Mouse (Mus musculus): Measurements from ENCODE around the gene Colec11.

Colec11 gene

DNA sequence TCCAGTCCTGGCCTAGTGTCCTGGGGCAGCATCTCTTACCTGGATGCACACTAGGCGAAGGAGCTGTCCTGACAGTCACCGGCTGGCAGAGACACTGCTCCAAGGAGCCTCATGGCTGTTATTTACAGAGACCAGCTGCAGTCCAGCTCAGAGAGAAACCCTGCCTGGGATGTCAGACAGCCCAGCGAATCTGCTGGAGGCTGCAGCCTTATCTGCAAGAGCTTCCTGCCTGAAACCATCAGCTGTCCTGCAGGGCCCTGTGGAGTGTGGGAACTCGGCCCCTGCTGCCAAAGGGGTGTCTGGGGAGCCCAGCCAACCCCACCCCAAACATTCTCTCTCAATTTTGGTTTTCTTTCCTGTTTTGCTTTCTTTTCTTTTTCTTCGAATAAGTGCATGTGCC lies at the start of gene Colec11:
TSS of gene Colec11 (minus strand) at position 183 of the 400 bp plus-strand sequence.
- no peak for DNase-seq (ENCODE audit: low read depth)

DNA sequence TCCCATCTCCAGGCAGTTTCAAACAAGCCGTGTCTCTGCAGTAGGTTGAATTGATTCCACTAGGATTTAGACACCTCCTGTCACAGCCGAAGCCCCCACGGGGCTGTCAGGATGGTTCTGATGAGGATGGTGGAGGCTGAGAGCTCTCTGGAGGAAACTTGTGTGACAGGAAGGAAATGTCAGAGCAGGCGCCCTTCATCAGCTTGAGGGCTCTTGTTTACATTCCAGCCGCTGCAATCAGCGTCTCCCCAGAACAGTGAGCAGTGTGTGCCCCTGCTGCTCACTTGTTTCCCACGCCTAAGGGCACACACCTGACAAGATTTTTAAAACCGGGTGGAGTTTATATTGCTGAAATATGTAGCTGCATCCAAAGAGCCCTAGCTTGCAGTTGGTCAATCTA lies 44.1 kb upstream of the Colec11 start:
- no peak for DNase-seq (ENCODE audit: low read depth)

DNA sequence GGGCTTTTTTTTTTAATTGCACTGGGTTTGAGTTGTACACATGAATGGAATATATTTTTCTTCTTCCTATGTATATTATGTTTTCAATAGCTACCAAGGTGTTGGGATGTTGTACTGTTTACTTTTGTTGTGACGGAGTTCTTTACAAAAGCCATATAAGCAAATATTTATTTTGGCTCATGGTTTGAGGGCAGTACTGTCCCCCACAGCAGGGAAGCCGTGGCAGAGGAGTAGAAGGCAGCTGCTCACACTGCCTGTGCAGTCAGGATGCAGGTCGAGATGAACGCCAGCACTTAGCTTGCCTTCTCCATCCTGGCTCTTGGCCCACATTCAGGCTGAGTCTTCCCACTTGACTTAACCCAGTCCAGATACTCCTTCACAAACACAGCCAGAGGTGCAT lies 43.6 kb upstream of the Colec11 start:
- no peak for DNase-seq (ENCODE audit: low read depth)

DNA sequence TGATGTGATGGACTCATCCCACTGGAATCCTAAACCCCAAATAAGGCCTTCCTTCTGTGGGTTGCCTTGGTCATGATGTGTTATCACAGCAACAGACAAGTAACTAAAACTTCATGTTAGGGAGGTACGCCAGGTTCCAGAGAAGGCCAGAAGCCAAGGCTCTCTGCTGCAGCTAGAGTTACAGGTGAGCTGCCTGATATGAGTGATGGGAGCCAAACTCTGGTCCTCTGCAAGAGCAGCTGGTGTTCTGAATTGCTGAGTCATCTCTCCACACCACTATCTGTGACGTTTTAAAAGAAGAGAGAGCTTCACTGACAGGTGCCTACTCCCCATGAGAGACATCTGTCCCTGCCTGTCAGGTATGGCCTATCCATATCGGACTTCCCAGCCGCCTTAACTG lies 39.5 kb upstream of the Colec11 start:
- DNase-seq (ENCODE audit: low read depth): no peak

DNA sequence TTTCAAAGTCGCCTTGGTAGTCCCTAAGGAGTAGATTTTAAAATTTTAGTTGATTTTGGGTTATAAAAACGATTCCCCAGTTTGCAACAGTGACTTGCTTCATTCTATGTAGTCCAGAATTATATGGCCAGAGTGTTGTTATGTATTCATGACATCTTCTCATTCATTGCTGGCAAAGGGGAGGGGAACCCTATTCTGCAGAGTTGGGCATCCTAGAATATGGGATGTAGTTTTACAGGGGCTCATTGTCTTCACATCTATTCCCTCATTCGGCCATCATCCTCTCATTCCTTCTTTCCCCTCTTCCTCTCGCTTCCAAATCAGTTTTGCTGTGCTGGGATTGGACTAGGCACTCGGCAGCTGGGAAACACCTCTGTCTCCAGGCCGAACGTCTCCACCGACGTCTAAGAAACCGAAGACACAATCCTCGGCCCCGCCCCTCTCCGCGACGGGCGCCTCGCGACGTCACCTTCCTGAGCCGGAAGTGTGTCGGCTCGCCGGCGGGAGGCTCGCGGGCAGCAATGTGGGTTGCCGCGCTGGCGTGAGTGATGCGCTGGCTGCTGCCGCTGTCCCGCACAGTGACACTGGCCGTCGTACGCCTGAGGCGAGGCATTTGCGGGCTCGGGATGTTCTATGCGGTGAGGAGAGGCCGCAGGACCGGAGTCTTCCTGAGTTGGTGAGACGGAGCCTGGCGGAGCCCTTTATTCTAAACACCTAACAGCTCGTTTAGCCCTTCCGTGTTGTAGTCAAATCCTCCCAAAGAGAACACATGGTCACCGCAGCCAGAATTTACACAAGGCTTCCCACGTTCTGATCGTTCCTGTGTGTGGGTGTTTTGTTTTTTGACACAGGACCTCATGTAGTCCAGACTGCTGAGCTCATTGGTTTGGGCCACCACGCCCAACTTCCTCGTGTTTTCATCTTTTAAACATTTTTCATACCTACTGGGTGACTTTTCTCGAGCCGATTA lies 26.2 kb upstream of the Colec11 start, which contains the start of gene Rnaseh1:
TSS of gene Rnaseh1 (plus strand) at position 462 of the 970 bp plus-strand sequence.
- DNase-seq (ENCODE audit: low read depth): peak; percentile 59

DNA sequence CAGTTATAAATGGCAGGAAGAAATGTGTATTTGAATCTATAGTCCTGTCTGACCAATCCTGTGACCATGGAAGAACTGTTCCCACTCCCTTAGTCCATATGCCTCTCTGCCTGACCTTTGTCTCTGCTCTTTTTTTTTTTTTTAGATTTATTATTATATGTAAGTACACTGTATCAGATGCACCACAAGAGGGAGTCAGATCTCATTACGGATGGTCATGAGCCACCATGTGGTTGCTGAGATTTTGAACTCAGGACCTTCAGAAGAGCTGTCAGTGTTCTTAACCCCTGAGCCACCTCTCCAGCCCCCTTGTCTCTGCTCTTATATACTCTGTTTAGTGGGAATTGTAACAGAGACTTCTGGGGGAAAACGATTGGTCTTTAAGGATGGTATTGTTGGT lies 15.6 kb upstream of the Colec11 start:
- no peak for DNase-seq (ENCODE audit: low read depth)

DNA sequence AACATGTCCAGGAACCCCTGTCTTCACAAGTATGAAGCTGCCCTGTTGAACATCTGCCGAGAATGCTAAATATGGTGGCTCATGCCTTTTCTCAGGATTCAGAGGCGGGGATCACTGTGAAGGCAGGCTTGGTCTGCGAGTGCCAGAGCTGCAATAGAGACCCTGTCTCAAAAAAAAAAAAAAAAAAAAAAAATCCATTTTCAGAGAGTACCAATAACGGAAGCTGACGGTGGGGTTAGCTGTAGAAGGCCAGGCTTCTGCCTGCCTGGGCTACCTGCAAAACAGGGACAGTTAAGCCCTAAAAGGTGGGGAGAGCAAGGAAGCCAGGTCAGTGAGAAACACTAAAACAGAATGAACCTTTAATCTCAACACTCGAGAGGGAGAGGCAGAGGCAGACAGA lies 13.4 kb upstream of the Colec11 start:
- DNase-seq (ENCODE audit: low read depth): no peak

DNA sequence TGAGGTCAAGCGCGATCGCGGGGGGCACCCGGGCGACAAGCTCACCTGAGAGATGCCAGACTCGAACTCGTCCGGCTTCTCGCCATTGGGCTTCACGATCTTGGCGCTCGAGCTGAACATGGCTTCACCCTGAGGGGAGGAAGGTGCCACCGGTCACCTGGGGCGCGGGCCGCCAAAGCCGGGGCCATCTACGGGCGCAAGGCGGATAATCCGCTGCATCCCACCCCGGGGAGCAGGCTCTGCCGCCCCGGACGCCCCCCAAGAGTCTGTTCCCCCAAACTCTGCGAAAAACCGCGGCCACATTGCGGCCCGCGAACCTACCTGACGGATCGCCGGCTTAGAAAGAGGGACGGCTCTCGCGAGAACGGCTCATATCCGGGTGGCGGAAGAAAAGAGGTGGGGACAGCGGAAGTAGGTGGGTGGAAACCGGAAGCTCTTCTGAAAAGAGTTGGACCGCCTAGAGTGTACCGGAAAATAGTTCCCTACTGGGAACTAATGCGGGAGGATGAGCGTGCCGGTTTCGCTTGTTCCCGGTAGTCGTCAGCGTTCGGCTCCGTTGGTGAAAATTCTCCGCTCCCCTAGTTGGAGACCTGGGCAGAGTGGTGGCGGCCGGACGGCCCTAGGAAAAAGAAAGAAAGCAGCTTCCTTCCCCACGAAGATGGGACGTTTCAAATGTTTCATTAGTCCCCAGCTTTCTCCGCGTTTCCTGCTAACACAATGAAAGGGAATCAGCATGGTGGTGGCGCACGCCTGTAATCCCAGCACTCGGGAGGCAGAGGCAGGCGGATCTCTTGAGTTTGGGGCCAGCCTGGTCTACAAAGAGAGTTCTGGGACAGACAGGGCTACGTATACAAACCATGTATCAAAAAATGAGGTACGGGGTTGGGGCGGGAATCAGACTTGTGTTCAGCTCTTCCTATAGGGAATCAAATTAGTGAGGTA lies 12.6 kb upstream of the Colec11 start, which contains the start of gene Rps7:
TSS of gene Rps7 (minus strand) at position 419 of the 942 bp plus-strand sequence.
- DNase-seq (ENCODE audit: low read depth): peak; percentile 82

DNA sequence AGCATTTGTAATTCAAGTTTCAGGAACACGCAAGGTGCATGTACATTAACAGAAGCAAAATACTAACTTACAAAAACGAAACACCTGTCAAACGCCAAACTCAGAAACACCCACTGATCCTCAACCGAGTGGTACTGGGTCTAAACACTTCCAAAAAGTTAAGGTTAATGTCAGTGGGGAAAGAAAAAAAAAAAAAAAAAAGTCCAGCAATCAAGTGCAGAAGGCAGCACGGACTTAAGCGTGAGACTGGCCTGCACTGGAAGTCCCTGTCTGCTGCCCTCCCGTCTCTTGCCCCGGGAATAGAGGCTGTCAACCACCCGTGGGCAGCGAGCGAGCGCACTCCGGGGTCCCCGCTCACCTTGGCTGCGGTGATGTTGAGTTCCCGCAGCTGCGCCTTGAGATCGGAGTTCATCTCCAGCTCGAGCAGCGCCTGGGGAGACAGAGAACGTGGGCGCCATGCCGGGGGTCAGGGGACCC lies 11.9 kb upstream of the Colec11 start:
- no peak for DNase-seq (ENCODE audit: low read depth)

DNA sequence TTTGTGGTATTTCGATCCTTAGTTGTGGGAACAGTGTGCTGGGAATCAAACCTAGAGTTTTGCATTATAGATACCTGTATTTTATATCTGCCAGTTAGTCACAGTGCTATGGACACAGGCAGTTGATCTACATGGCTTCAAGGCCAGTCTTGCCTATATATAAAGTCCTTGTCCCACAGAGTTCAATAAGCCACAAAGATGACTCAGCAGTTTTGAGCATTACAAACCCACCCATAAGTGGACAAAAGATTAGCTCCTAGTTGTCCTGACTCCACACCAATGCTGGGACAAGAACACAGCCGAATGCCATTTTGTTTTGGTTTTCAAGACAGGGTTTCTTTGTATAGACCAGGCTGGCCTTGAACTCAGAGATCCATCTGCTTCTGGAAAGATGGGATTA lies 5.3 kb upstream of the Colec11 start:
- no peak for DNase-seq (ENCODE audit: low read depth)

DNA sequence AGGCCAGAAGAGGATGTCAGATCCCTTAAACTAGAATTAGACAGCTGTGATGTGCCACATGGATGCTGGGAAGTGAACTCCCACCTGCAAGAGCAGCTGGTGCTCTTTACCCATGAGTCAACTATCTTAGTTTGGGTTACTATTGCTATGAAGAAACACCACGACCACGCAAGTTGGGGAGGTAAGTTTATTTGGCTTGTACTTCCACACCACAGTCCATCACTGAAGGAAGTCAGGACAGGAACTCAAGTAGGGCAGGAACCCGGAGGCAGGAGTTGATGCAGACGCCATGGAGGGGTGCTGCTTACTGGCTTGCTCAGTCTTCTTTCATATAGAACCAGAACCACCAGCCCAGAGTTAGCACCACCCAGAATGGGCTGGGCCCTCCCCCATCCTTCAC lies 3.9 kb upstream of the Colec11 start:
- no peak for DNase-seq (ENCODE audit: low read depth)

DNA sequence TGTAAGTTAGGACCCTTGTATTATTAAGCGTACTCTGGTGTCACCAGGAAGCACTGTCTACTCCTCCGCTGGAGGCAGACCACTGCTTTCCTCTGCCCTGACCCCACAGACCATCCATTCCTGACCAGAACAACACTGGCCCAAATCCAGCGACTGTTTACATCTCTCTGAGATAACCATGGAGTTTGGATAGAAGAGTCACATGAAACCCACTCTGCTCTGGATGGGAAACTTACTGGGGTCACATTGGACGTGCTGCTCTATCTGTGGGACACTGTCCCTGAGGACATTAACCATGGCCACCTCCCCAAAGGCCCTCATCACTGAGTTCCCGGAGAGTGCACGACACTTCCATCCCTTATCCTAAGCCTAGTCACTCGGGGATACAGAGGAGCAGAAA lies 2.2 kb upstream of the Colec11 start:
- no peak for DNase-seq (ENCODE audit: low read depth)

DNA sequence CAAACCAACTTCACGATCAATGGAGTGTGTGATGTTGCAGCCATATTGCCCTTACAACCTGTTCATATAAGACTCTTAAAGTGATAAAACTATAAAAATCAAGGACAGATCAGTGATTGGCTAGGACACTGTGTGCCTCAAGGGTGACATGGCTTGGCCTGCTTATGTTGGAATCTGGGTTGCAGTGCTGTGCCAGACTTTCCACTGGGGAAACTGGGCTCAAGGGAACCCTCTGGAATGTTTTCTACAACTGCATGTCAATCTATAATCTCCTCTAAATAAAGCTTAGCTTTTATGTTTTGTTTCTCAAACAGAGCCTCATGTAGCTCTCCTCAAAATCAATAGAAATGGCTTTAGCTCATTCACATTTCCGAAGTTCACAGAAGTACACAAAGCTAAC lies 1.1 kb upstream of the Colec11 start:
- DNase-seq (ENCODE audit: low read depth): no peak

DNA sequence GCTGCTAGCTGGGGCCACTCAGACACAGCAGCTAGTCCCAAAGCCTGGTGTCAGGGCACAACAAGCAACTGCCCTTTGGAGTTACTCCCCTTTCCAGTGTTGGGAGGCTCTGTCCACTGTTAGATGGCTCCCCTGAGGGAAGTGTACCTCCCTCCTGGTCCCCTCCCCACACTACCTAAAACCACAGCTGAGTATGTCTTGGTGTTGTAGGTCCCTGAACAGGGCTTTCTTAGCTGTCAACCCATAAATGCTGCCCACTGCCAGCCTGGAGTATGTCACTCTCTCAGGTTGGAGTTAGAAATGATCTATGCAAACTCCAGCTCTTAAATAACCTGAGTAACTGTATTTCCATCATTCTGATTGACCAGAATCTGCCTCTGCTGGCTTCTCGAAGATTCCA lies 536 bp downstream of the Colec11 start:
- no peak for DNase-seq (ENCODE audit: low read depth)

DNA sequence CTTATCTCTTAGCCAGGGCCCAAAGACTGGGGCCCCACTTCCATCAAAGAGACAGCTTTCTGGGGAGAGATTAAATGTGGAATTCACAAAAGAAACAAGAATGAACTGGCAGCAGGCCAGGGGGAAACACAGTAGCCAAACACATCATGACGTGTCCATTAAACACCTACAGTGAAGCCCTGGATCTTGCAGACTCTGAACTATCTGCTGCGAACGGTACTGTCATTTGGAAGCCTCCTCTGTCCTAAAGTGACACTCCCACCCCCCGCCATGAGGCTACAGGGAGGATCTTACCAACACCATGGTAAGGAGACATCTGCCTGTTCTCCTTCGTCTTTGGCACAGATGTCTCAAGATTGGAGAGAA lies 1.0 kb downstream of the Colec11 start:
- no peak for DNase-seq (ENCODE audit: low read depth)

DNA sequence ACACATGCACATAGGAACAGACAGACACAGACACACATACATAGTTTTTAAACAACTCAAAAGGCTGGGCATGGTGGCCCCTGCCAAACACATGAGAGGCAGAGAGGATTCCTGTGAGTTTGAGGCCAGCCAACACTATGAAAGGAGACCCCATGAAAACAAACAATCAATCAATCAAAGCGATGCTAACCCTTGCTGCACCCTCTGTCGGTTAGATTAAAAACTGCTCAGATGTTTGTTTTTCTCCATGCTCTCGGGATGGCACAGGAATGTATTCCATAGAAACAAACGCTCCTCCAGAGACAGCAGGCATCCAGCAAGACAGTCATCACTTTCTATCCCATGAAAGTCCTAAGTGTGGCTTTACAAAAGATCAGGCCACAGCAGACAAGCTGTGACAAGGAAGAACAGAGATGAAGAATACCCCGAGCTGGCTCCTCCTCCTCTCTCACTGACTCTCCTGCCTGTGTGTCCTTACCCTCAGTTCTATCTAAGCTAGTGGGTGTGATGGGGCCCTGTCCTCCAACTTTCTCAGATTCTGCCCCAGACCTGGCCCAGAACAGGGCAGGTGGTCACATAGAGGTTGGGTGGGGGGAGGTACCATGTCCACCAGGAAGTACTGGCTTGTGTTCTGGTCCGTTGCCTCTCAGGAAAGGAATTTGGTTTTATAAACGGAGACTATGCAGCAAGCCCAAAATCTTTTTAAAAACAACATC lies 1.6 kb downstream of the Colec11 start:
- no peak for DNase-seq (ENCODE audit: low read depth)

DNA sequence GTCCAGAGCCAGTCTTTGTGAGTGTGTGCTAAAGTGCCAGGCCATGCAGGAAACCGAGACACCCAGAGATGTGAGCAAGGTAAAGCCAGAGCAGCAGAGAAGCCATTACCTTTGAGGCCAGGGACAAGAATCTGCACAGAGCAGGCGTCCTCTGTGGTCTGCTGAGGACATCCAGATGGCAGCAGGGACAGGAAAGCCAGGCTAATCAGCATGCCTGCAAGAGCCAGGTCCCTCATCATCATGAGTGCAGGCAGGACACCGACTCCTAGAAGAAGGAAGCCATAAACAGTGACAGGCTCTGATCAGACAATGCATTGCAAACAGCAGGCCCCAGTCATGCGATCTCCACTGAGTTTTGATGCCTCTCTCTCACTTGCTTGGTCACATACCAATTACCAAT lies 5.9 kb downstream of the Colec11 start:
- no peak for DNase-seq (ENCODE audit: low read depth)

DNA sequence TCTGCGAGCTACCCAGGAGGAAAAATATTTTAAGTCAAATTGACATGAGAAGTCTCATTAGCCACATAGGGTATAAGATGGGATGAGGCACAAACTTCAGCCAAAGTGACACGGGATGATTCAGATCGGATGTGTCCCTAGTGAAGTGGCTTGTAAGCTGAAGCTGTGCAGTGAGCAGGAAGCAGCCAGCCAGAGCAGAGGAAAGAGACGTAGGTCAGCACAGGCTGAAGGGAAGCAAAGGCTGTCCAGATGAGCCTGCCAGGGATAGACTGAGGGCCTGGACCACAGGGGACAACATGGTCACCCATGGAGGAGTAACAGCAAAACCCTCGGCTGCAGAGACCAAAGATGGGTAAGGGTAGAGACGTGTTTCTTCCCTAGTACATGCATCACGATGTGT lies 8.8 kb downstream of the Colec11 start:
- no peak for DNase-seq (ENCODE audit: low read depth)

DNA sequence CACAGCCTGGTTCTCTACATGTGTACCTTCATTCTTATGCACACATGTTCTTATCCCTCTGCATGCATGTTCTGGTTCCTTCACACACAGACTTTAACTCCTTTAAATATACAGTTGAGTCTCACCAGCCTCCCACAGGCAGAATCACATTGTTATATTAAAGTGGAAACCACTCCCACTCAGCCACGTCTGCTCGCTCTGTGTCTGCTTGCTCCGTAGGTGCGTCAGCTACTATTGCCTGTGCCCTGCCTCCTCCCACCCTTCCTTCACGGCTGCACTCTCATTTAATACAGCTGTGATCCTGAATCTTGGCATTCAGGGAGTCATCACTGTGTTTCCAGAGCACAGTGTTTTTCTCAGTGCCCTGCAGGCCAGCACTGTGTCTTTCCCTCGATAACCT lies 10.8 kb downstream of the Colec11 start:
- no peak for DNase-seq (ENCODE audit: low read depth)

DNA sequence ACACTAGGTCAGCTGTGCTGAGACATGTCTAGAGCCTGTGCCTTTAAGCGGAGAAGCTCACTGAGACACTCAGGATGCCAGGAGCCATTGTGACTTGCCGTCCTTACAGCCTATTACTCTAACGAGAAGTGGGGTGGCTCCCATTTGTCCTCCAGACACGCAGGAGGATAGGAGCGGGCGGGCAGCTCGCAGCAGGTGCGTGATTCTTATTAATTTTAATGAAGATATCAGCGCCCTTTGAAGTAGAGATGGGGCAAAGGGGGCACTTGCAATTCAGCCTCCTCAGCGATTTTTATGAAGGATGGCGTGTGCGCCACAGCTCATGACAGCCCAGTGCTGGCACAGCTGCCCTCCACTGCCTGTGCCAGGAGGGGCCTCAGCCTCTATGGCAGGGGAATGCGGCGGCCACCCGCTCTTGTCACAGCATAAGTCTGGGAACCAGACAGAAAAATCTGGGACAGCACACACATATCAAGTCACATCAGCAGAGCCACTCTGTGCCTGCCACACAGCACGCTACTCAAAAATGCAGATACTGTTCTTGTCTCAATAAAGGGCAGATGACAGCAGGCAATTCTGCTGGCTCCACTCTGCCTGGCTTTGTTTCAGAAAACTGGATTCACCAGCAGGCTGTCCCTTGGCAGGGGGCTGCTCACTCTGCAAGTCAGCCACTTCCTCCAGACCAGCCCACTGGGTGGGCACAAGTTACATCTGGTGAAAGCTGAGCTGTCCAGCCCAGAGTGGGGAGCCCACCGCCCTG lies 15.5 kb downstream of the Colec11 start:
- DNase-seq (ENCODE audit: low read depth): no peak

DNA sequence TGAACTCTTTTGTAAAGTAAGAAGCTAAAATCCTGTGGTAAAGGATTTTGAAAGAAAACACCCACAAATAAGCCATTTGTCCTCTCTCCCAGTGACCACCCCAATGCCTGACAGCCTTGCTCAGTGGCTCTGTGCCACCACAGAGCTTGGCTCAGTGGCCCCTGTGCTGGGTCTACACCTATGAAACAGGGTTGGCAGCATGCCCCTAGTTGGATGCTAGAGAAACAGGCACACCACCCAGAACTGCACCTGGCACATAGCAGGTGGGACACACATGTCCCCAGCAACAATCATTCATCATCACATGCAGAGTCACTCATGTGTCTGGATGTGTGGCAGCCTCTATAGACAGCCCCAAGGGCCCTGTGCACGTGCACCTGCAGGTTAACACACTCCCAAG lies 19.7 kb downstream of the Colec11 start:
- no peak for DNase-seq (ENCODE audit: low read depth)
